Mouse (Mus musculus) E14TG2a.4 (cell line): ENCODE results near the gene Smim26.

ENCODE experiments used
- CTCF ChIP-seq: conservative IDR thresholded peaks from 2 replicates; pipeline ENCODE4 v1.5.1; 2014; ENCODE audit warnings: low read length
- NANOG ChIP-seq: IDR thresholded peaks from 2 replicates; pipeline ENCODE4 v1.6.1; 2014; ENCODE audit warnings: borderline replicate concordance, low read length, mixed read lengths
- POU5F1 ChIP-seq: IDR thresholded peaks from 2 replicates; pipeline ENCODE4 v1.6.1; 2014; ENCODE audit warnings: low read length, borderline replicate concordance

- no peak for TF ChIP-seq CTCF
- no peak for TF ChIP-seq POU5F1
- TF ChIP-seq NANOG: no peak
These were observed 46.3 kb upstream of the Smim26 start for GRCm38 (mm10) chr2:144547559-144547958.
